Mouse (Mus musculus): ENCODE results near the gene Ctrb1.

- TF ChIP-seq POLR2A (IDR thresholded peaks at IDR 0.05; ENCODE audit: extremely low read depth, insufficient read depth, low read length) = no peak
- TF ChIP-seq CTCF (IDR thresholded peaks at IDR 0.05; ENCODE audit: low read depth, low read length) = peak; percentile 89
Observed at GRCm38 (mm10) chr8:111712588-111712987, 21.8 kb upstream of the Ctrb1 start.

Data from liver, adult 2 months (tissue).